Mouse (Mus musculus) C2C12 (cell line): ENCODE data around the gene Olfr1419. TPM values are rescaled to one million over a fixed set of nuclear protein-coding genes. Genes with fewer than 3 reads are reported as not detected.
"Not testable (repeated sequence)": the region's sequence is repeated elsewhere in the genome, so short reads cannot be mapped to it uniquely, and the experiment has no call there.

Experiments used
- H3K27me3 ChIP-seq: one replicate; pipeline ENCODE4 v1.6.1; 2011; ENCODE audit not compliant: control insufficient read depth, insufficient read depth, insufficient read length
- H3K36me3 ChIP-seq: one replicate; pipeline ENCODE4 v1.6.1; 2011; ENCODE audit not compliant: control insufficient read depth, insufficient read depth
- H3K4me3 ChIP-seq: one replicate; pipeline ENCODE4 v1.5.1; 2011; ENCODE audit warnings: mild to moderate bottlenecking, control low read depth; ENCODE audit not compliant: poor library complexity, insufficient read depth, severe bottlenecking
- H3K79me2 ChIP-seq: one replicate; pipeline ENCODE4 v1.6.1; 2011; ENCODE audit not compliant: control insufficient read depth, insufficient read depth
- H3K79me3 ChIP-seq: one replicate; pipeline ENCODE4 v1.6.1; 2011; ENCODE audit warnings: low read depth, control low read depth
- H3ac ChIP-seq: one replicate; pipeline ENCODE3; 2011; ENCODE audit warnings: low read depth; ENCODE audit not compliant: control insufficient read depth, insufficient read length
- CEBPB ChIP-seq: IDR thresholded peaks from one replicate; pipeline ENCODE4 v1.6.1; 2011; ENCODE audit warnings: low read depth, mild to moderate bottlenecking, control low read depth, moderate library complexity
- CTCF ChIP-seq: IDR thresholded peaks from one replicate; pipeline ENCODE4 v1.5.1; 2011; ENCODE audit not compliant: control insufficient read depth, insufficient read depth, insufficient read length
- FOSL1 ChIP-seq: IDR thresholded peaks from one replicate; pipeline ENCODE4 v1.8.0; 2011; ENCODE audit warnings: mild to moderate bottlenecking, low read length; ENCODE audit not compliant: poor library complexity, insufficient read depth, severe bottlenecking
- MAX ChIP-seq: IDR thresholded peaks from one replicate; pipeline ENCODE4 v1.6.1; 2011; ENCODE audit warnings: mild to moderate bottlenecking, control low read depth
- MYOD1 ChIP-seq: IDR thresholded peaks from one replicate; pipeline ENCODE4 v1.6.1; 2011; ENCODE audit warnings: low read depth; ENCODE audit not compliant: control insufficient read depth, insufficient read length
- MYOG ChIP-seq: IDR thresholded peaks from one replicate; pipeline ENCODE4 v1.6.1; 2011; ENCODE audit not compliant: control insufficient read depth, insufficient read length; ENCODE audit errors: extremely low read depth
- USF1 ChIP-seq: IDR thresholded peaks from one replicate; pipeline ENCODE4 v1.6.1; 2011; ENCODE audit warnings: low read depth, mild to moderate bottlenecking, control low read depth, moderate library complexity
- long read RNA-seq, 2 experiments: library from polyadenylated mRNA; unstranded; transcript quantifications; one replicate each; pipeline ENCODE4 v2.0.0; 2019 to 2020
- polyA plus RNA-seq: library from polyadenylated mRNA; unstranded; fragments of >200 nt; fragmentation: generic; extraction: Trizol; gene quantifications from one replicate; pipeline ENCODE4 v1.2.1, GENCODE M21; 2012; ENCODE audit warnings: missing spikeins

Olfr1419 gene
- not detected for polyA plus RNA-seq
- long read RNA-seq, experiment 1: 0 reads
- long read RNA-seq, experiment 2: 0 reads

DNA sequence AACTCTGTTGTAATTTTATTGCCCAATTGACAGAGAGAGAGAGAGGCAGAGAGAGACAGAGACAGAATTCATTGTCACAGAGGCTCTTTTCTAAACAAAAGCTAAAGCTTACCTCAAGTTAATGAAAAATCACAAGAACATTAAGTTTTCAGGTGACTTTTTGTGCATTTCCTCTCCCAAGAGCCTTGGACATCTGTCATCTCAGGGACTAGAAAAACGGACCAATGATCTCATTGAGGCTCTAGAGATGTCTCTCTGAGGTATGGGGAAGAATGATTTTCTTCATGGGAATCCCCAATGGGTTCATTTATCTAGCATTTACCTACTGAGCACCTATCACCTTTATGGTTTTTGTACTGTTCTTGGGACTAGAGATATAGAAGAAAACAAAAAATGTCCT lies at the start of gene Olfr1419:
Gene Olfr1419 (minus strand): TSS at position 101 of the 400 bp plus-strand sequence.
- Histone ChIP-seq H3K79me3 (no peaks in the 10 kb centered on the region), H3K4me3 (no peak within 1 kb of the TSS), H3ac (no peak within 1 kb of the TSS), H3K36me3 (no peaks in the 10 kb centered on the region), H3K79me2 (no peaks in the 10 kb centered on the region), H3K27me3 (no peaks in the 10 kb centered on the region)
- no peak for TF ChIP-seq CEBPB

- not testable (repeated sequence) for H3K27me3 ChIP-seq
- peaks cover 84% of the 10 kb centered on the region for H3K36me3 ChIP-seq
Observed at GRCm38 (mm10) chr19:11922515-11922914, 47.6 kb upstream of the Olfr1419 start.

DNA sequence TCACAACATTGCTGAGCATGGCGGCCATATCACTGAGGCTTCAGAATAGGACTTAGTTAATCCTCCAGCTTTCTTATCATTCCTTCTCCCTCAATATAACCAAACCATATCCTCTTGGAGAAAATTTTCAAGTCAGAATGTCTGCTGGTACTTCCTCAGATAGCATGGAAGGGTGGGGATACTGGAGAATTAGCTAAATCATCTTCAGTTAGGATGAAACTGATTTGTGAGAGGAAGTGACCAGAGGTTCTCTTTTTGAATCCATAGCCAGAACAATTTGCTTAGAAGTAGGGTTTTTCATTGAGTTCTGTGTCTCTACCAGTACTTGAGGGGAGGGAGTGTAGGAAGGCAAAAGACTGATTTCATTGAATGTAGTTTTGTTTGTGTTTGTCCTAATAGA lies 47.2 kb upstream of the Olfr1419 start:
- no peaks in the 10 kb centered on the region for H3K27me3 ChIP-seq
- H3K4me3 ChIP-seq: no peak overlapping the region
- TF ChIP-seq USF1 (no peak), CEBPB (no peak), CTCF (no peak), MAX (no peak), FOSL1 (no peak), MYOG (no peak), MYOD1 (no peak)
- H3ac ChIP-seq: no peak overlapping the region
- peaks cover 84% of the 10 kb centered on the region for H3K36me3 ChIP-seq
- H3K79me2 ChIP-seq: peaks cover 30% of the 10 kb centered on the region
- peaks cover 18% of the 10 kb centered on the region for H3K79me3 ChIP-seq

More at GRCm38 (mm10) chr19:11922515-11922914, 47.6 kb upstream of the Olfr1419 start:
- Histone ChIP-seq H3K79me3 (peaks cover 14% of the 10 kb centered on the region), H3K79me2 (peaks cover 26% of the 10 kb centered on the region)
- not testable (repeated sequence) for H3ac ChIP-seq, H3K4me3 ChIP-seq

DNA sequence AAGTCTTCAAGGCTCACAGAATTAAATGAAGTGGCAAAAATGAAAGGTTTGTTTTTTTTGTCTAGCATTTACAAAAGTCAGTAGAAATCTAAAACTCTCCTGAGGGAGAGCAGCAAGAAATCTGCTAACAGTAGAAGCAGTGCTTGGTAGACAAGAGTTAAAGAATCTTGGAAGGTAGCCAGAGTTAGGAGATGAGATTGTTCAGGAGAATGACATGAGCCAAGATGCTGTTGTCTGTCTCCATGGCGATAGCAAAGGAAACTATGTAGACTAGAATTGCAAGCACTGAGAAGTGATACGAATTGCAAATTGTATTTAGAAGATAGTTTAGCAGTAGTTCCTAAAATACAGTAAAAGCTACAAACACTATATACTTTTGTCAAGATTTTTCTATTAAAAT lies 40.9 kb upstream of the Olfr1419 start:
- peaks cover 55% of the 10 kb centered on the region for H3K36me3 ChIP-seq
- H3K4me3 ChIP-seq: no peak overlapping the region
- H3K79me3 ChIP-seq: peaks cover 56% of the 10 kb centered on the region
- peaks cover 83% of the 10 kb centered on the region for H3K79me2 ChIP-seq
- no peaks in the 10 kb centered on the region for H3K27me3 ChIP-seq
- no peak for TF ChIP-seq MAX
- no peak for TF ChIP-seq MYOG
- TF ChIP-seq USF1: no peak
- TF ChIP-seq CEBPB: no peak
- TF ChIP-seq FOSL1: no peak
- TF ChIP-seq CTCF: no peak
- no peak for TF ChIP-seq MYOD1
- H3ac ChIP-seq: no peak overlapping the region

DNA sequence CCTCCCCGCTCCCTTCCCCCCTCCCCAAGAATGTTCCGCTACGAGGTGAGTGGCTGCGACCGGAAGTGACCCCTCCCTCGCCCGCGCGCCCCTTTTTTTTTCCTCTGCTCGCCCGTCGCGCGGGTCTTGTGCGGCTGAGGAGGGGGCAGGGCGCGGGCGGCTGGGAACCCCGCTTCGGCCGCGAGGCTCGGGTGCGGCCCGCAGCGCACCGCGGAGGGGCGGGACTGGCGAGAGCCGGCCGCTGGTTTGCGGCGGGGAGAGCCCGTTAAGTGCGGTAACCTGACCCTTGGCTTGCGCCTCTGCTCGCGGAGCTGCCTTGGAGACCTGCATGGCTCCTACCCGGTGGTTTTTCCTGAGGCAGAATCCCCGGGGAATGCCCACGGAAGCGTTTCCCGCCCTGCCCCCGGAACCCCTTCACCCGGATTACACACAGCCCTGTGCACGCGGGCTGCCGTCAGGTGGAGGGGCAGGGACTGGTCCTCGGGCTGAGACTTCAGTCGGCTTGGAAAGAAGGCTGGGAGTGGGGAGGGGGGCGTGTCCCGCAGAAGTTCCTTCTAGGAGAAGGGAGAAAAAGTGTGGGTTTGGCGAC lies 37.7 kb upstream of the Olfr1419 start:
- peaks cover 43% of the 10 kb centered on the region for H3K79me3 ChIP-seq
- peaks cover 59% of the 10 kb centered on the region for H3K79me2 ChIP-seq
- TF ChIP-seq MAX (no peak), MYOG (no peak), USF1 (no peak), CTCF (no peak), FOSL1 (no peak), CEBPB (no peak), MYOD1 (no peak)
- peak overlapping the region; percentile 78 for H3K4me3 ChIP-seq
- H3ac ChIP-seq: peak overlapping the region; percentile 85
- H3K27me3 ChIP-seq: no peaks in the 10 kb centered on the region
- peaks cover 35% of the 10 kb centered on the region for H3K36me3 ChIP-seq

- TF ChIP-seq MAX (peak; percentile 52), CTCF (no peak), MYOD1 (peak; percentile 74), USF1 (peak; percentile 66), MYOG (no peak), FOSL1 (no peak), CEBPB (peak; percentile 55)
- Histone ChIP-seq H3K4me3 (peak within 1 kb of the TSS; percentile 78), H3K36me3 (peaks cover 29% of the 10 kb centered on the region), H3K27me3 (no peaks in the 10 kb centered on the region), H3K79me3 (peaks cover 39% of the 10 kb centered on the region), H3K79me2 (peaks cover 53% of the 10 kb centered on the region), H3ac (peak within 1 kb of the TSS; percentile 85)
Observed at GRCm38 (mm10) chr19:11912037-11912532, 37.2 kb upstream of the Olfr1419 start, which contains the start of gene Patl1. TSS of gene Patl1 (plus strand) at chr19:11912399.
